9 mouse cellular contexts compared by ENCODE assay signal in the genomic region with DNA sequence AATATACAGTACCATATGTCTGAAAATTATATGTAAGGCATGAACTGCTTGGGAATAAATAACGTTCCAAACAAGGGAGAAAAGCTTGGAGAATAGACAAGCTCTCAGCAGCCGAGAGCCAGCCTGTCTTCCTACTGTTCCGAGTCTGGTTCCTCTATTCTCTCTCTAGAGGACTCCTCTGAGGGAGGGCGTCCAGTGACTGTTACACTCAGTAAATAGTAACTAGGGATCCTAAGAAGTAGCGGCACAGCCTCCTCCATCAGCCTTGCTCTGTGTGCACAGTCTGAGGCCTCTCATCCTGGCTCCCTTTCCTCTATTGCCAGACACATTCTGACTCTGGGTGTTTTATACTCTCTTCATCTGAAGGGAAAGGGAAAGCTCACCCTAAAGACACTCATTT.
DNase-seq lines count a peak whose midpoint lies in the region; ATAC-seq and TF ChIP-seq lines count a peak whose summit lies in the region.
"Had no signal": no experiment of that assay in that cellular context is flagged by ENCODE, and none has a peak within 500 bp of the region (broad histone marks: within the 10 kb centered on the region; RNA-seq: fewer than 3 reads in every experiment).

No protein-coding gene starts in this region.

- no peak for ATAC-seq in limb, embryonic 12.5 days (ENCODE audit: insufficient number of reproducible peaks, insufficient read depth, low FRiP score, low TSS enrichment, low read depth)
- peak; percentile 70 for ATAC-seq in forebrain, postnatal 0 days
- peak; percentile 26; the same call in 1 of the 2 replicates for ATAC-seq in megakaryocyte progenitor cell, adult 5-6 weeks (replicated peaks; ENCODE audit: poor library complexity)

- H3K27ac ChIP-seq in limb, embryonic 12.5 days: peak overlapping the region; percentile 23; the same call in 1 of the 2 replicates
- no peak overlapping the region for H3K27ac ChIP-seq in limb, embryonic 10.5 days
- H3K27ac ChIP-seq in forebrain, postnatal 0 days (ENCODE audit: low read depth, low read length): peak overlapping the region; percentile 69

- no peak for DNase-seq in limb, embryonic 10.5 days (ENCODE audit: low spot score)
- DNase-seq in forebrain, postnatal 0 days: peak; percentile 60
- DNase-seq in kidney, adult 9 months: peak; percentile 43
- no peak for DNase-seq in thymus, postnatal 0 days (ENCODE audit: low spot score)
- DNase-seq in gastrocnemius, adult 18-20 months (ENCODE audit: low spot score): no peak

- no peaks in the 10 kb centered on the region for H3K9me3 ChIP-seq in limb, embryonic 12.5 days
- no peaks in the 10 kb centered on the region for H3K9me3 ChIP-seq in limb, embryonic 10.5 days (replicated peaks)
- no peaks in the 10 kb centered on the region for H3K9me3 ChIP-seq in forebrain, postnatal 0 days (ENCODE audit: low read length)
- H3K9me3 ChIP-seq: G1E had no signal

- no peak overlapping the region for H3K4me3 ChIP-seq in limb, embryonic 12.5 days (replicated peaks)
- H3K4me3 ChIP-seq in limb, embryonic 10.5 days: no peak overlapping the region
- no peak overlapping the region for H3K4me3 ChIP-seq in forebrain, postnatal 0 days (ENCODE audit: low read depth, low read length)

- no peak overlapping the region for H3K9ac ChIP-seq in limb, embryonic 12.5 days (replicated peaks)
- H3K9ac ChIP-seq in forebrain, postnatal 0 days: no peak overlapping the region

- peaks cover 25% of the 10 kb centered on the region for H3K4me1 ChIP-seq in limb, embryonic 12.5 days (replicated peaks)
- peaks cover 15% of the 10 kb centered on the region for H3K4me1 ChIP-seq in limb, embryonic 10.5 days
- H3K4me1 ChIP-seq in forebrain, postnatal 0 days (ENCODE audit: insufficient read depth): no peaks in the 10 kb centered on the region

- H3K4me2 ChIP-seq in limb, embryonic 12.5 days: no peak overlapping the region
- H3K4me2 ChIP-seq in forebrain, postnatal 0 days (ENCODE audit: low read depth): no peak overlapping the region
- H3K4me2 ChIP-seq: heart, embryonic 11.5 days had no signal

- H3K36me3 ChIP-seq in limb, embryonic 12.5 days: peaks cover 58% of the 10 kb centered on the region
- H3K36me3 ChIP-seq in limb, embryonic 10.5 days: peaks cover 65% of the 10 kb centered on the region
- H3K36me3 ChIP-seq in forebrain, postnatal 0 days (ENCODE audit: insufficient read depth): peaks cover 15% of the 10 kb centered on the region; the same call in 1 of the 2 replicates
- H3K36me3 ChIP-seq: G1E had no signal

- no peak for TF ChIP-seq CTCF in forebrain, postnatal 0 days (IDR thresholded peaks at IDR 0.05; ENCODE audit: low read depth)

- no peaks in the 10 kb centered on the region for H3K27me3 ChIP-seq in limb, embryonic 12.5 days
- H3K27me3 ChIP-seq in limb, embryonic 10.5 days (ENCODE audit: low read depth, poor library complexity, severe bottlenecking): no peaks in the 10 kb centered on the region
- no peaks in the 10 kb centered on the region for H3K27me3 ChIP-seq in forebrain, postnatal 0 days (ENCODE audit: insufficient read depth, low read length)

- 75% methylated on average over 5 of the region's 5 CpGs for WGBS in limb, embryonic 12.5 days
- 88% methylated on average over 5 of the region's 5 CpGs for WGBS in limb, embryonic 10.5 days
- 37% methylated on average over 5 of the region's 5 CpGs for WGBS in forebrain, postnatal 0 days

Comparison
In these comparisons a context has a peak if more than half of its experiments do, and no peak if none do; other contexts are left out.
1. DNase-seq: peak in forebrain, postnatal 0 days (single experiment) and kidney, adult 9 months (single experiment); none in limb, embryonic 10.5 days (single experiment), thymus, postnatal 0 days (single experiment) and gastrocnemius, adult 18-20 months (single experiment).